In the genomic region with DNA sequence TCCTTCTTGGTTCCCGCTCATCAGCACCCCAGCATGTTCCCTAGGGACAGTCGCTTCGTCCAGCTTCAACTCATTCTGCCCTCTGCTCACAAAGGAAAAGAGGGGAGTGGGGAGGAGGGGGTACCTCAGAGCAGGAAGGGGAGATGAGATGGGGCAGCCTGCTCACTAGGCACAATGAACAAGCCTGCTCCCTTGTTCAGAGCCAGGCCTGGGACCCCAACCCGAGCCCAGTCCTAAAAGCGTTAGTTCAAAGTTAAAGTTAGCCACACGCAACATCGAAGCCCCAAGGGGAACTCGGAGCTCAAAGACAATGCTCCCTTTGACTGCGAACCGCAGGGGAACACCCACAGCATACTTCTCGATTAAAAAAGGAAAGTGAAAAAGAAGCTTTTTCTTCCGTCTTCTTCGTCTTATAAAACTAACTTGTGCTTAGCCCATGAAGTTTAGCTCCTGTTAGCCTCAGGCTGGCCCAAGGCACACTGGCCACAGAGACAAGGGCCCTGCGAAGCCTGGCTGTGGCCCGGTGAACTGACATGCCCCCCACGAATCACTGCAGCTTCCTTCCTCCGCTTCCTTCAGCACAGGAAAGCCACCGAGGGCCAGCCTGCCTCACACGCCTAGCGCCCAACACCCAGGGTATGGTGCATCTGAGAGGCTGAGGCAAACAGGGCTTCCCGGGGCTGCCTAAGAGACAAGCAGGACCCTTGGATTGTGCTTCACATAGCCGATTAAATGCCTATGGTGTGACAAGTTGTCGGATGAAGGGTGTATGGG, we compare ENCODE assay signal across 9 mouse cellular contexts. TPM values are rescaled to one million over a fixed set of nuclear protein-coding genes. Genes with fewer than 3 reads are reported as not detected.
DNase-seq lines count a peak whose midpoint lies in the region; ATAC-seq and TF ChIP-seq lines count a peak whose summit lies in the region.
"Had no signal": no experiment of that assay in that cellular context is flagged by ENCODE, and none has a peak within 500 bp of the region (broad histone marks: within the 10 kb centered on the region; RNA-seq: fewer than 3 reads in every experiment).

No protein-coding gene starts in this region.

- H3K36me3 ChIP-seq in neural tube, embryonic 15.5 days, result no peaks in the 10 kb centered on the region
- H3K36me3 ChIP-seq: midbrain, embryonic 12.5 days had no signal

- intact Hi-C loops in left cerebral cortex, postnatal 25 days (cut with DNase I), result no loop called here

- peak; percentile 37 for DNase-seq in kidney, adult 9 months
- DNase-seq in kidney, adult 8-10 months, result no peak
- peak; percentile 60 for DNase-seq in kidney, postnatal 10 days
- no peak for DNase-seq in left cerebral cortex, postnatal 25 days (ENCODE audit: low spot score in 2 of 2)
- DNase-seq in ovary, postnatal 10 days (ENCODE audit: low spot score), result no peak

- no peak for TF ChIP-seq CTCF in bone marrow macrophage, adult 2 months (IDR thresholded peaks at IDR 0.05; ENCODE audit: low read depth, low read length)

- peak overlapping the region; percentile 40 for H3K4me3 ChIP-seq in bone marrow macrophage, adult 2 months (ENCODE audit: insufficient read depth, low read length)
- H3K4me3 ChIP-seq in neural tube, embryonic 15.5 days (replicated peaks), result no peak overlapping the region
- H3K4me3 ChIP-seq: midbrain, embryonic 12.5 days had no signal

- 0 out of 2 replicates have a peak, but pooled peaks have one; percentile 18 for ATAC-seq in neutrophil, adult 5-6 weeks (ENCODE audit: extremely low read depth, insufficient number of reproducible peaks, low FRiP score, poor library complexity, severe bottlenecking)
- ATAC-seq in neural tube, embryonic 15.5 days (ENCODE audit: low FRiP score), result no peak

- H3K27me3 ChIP-seq in neural tube, embryonic 15.5 days (replicated peaks), result 0 out of 2 replicates have a peak, but pooled peaks cover 14% of the 10 kb centered on the region

- TF ChIP-seq POLR2A in bone marrow macrophage, adult 2 months (IDR thresholded peaks at IDR 0.05; ENCODE audit: borderline replicate concordance, low read depth, low read length), result no peak

- H3K4me1 ChIP-seq in bone marrow macrophage, adult 2 months (ENCODE audit: control insufficient read depth, insufficient read depth, low read length), result peaks cover 31% of the 10 kb centered on the region
- H3K4me1 ChIP-seq in neural tube, embryonic 15.5 days, result peaks cover 35% of the 10 kb centered on the region

- peak overlapping the region; percentile 86 for H3K27ac ChIP-seq in bone marrow macrophage, adult 2 months (ENCODE audit: insufficient read depth, low read depth, low read length)
- no peak overlapping the region for H3K27ac ChIP-seq in neural tube, embryonic 15.5 days (replicated peaks)
- H3K27ac ChIP-seq: midbrain, embryonic 12.5 days had no signal

- 41% methylated on average over 23 of the region's 23 CpGs for WGBS in neural tube, embryonic 15.5 days

- H3K9ac ChIP-seq in neural tube, embryonic 15.5 days (replicated peaks), result no peak overlapping the region
- H3K9ac ChIP-seq: midbrain, embryonic 12.5 days had no signal

- no peaks in the 10 kb centered on the region for H3K9me3 ChIP-seq in neural tube, embryonic 15.5 days (replicated peaks)
- H3K9me3 ChIP-seq: midbrain, embryonic 12.5 days had no signal

- no peak overlapping the region for H3K4me2 ChIP-seq in neural tube, embryonic 15.5 days
- H3K4me2 ChIP-seq: midbrain, embryonic 12.5 days had no signal

RNA-seq across cellular contexts. Expression of a gene that starts 45.4 kb away (rescaled TPM):
- polyA plus RNA-seq in bone marrow macrophage, adult 2 months (2012; ENCODE audit: insufficient read depth, insufficient read length, missing spikeins), result 49.4 and 61.9 TPM in 2 replicates
- total RNA-seq in neutrophil, adult 5-6 weeks (2017), result 5.3 and 6.8 TPM in 2 replicates
- total RNA-seq in left cerebral cortex, postnatal 25 days (2021), result 10 to 100 TPM in 1 of 2 experiments, 1 to 10 TPM in 1; 8.5 to 14.3 TPM
- 4.8 and 5.6 TPM in 2 replicates for polyA plus RNA-seq in neural tube, embryonic 15.5 days (2015; fragmentation: Nextera tagmentation; extraction: Ambion mirVana)

Comparison
In these comparisons a context has a peak if more than half of its experiments do, and no peak if none do; other contexts are left out.
1. DNase-seq: peak in kidney, adult 9 months (single experiment) and kidney, postnatal 10 days (single experiment); none in kidney, adult 8-10 months (0 of 2), left cerebral cortex, postnatal 25 days (0 of 2) and ovary, postnatal 10 days (single experiment).